Mouse (Mus musculus): ENCODE measurements around the gene Ppp1r32.

Ppp1r32 gene

DNA sequence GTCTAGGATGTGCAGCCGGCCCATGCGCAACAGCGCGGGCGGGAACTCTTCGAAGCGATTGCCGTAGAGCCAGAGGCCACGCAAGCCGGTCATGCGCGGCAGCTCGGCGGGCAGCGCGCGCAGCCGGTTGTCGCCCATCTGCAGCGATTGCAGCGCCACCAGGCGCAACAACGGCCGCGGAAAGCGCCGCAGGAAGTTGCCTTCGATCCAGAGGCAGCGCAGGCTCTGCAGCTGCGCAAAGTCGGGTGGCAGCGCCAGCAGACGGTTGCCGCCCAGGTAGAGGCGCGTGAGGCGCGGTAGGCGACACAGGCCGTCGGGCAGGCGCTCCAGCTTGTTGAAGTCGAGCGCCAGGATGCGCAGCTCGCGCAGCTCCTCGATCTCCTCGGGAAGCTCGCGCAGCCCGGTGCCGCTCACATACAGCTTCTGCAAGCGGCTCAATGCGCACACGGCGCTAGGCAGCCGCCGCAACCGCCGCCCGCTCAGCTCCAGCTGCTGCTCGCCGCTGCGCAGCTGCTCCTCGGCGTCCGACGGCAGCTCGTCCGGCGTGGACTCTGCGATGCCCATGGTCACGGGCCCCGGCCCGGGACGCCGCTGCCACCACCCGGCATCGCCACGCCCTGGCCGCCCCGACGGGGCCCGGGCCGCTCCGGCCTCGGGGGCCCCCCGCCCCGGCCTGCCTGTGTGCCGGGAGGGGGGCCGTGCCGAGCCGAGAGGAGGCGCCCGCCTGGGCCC, 25.8 kb downstream of the Ppp1r32 start, which contains the start of gene Lrrc10b:
Gene Lrrc10b (minus strand): TSS at position 722 of the 732 bp plus-strand sequence.
- DNase-seq: no peak

DNA sequence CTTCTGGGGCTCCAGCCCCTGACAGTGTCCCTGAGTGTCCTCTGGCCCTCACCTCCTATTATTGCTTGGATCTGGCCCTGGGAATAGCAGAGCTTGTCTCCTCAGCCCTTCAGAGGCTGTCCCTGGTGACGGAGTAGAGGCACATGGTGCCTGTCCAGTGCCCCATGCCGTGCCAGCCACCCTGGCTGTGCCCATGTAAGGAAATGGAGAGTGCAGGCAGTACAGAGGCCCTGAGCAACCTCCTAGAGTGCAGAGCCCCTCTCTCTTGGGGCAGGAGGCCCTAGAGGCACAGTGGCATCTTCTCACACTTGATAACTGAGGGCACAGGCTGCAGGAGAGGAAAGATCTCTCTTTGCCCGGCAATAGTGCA, 27.3 kb downstream of the Ppp1r32 start:
- no peak for DNase-seq

DNA sequence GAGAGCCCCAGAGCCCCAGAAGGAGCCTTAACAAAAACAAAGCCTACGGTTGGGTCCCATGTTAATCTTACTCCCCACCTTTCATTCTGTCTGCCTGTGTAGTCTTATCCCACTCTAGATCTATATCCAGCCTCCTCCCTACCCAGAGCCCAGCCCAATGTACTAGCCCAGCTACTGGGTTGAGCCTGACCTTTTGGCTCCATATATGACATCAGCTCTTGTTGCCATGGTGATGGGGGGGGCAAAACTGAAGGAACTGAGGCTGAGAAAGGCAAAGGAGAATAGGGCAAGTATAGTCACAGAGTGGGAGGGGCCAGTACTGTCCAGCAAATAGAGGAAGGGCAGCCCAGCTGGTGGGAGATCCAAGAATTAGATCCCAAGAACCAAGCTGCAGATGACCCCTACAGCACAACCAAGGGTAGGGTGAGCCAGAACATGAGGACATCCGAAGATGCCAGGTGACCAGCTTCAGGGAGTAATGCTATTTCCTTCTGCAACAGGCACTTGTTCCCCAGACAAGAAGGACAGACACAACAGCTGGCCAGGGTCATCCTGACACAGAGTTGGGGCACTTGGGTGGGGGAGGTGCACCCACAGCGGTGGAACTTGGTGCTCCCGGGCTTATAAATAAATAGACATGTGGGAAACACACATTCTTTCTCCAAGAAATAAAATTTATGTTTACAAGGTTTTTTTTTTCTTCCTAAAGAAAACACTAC, 27.9 kb downstream of the Ppp1r32 start:
- no peak for DNase-seq

DNA sequence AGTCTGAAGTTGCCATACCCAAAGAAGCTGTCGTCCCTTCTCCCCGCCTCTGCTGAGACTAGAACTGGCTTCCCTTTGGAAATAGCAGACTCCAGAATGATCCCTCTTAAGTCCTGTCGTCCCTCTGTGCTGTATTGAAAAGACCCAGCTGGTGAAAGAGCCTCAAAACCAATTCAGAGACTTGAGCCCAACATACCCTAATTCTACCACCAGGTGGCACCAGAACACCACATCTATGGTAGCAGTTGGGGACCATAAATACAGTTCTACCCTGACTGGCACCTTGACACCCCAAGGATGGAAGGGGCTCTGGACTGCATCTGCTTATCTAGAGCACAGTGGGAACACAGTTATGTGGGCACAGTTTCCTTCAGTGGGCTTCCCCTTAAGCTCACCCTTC, 33.0 kb downstream of the Ppp1r32 start:
- peak; percentile 78 for DNase-seq

DNA sequence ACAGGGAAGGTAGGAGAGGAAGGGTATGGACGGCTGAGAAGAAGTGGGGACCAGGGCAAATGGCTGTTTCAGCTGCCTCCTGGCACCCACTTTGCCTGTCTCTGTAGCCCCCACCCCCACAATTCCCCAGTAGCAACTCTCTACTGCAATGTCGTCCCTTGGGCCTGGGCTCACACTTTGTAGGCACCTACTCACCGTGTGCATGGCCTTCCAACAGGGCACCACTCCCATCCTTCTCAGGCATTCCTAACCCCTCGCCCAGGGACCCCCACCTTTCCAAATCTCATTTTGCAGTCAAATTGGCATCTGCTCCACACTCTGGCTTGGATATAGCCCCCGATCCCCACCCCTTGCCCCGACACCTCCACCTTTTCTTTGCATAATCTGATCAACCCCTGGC, 33.5 kb downstream of the Ppp1r32 start:
- no peak for DNase-seq

DNA sequence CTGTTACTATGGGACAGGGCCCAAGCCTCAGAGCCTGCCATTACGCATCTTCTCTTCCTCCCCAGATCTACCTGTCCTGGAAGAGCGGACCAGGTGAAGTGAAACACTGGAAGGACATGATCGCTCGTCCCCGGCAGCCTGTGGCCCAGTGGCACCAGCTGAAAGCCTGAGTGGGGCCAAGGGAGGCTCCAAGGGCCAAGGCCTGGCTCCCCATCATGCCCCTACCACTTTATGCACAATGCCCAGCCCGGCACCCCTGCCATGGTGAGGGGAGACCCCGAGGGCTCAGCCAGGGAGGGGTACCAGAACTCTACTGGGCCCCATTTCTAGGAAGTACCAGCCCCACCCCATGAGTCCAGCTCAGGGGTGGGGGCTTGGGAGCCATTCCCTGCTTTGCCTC, 34.5 kb downstream of the Ppp1r32 start:
- DNase-seq: no peak

DNA sequence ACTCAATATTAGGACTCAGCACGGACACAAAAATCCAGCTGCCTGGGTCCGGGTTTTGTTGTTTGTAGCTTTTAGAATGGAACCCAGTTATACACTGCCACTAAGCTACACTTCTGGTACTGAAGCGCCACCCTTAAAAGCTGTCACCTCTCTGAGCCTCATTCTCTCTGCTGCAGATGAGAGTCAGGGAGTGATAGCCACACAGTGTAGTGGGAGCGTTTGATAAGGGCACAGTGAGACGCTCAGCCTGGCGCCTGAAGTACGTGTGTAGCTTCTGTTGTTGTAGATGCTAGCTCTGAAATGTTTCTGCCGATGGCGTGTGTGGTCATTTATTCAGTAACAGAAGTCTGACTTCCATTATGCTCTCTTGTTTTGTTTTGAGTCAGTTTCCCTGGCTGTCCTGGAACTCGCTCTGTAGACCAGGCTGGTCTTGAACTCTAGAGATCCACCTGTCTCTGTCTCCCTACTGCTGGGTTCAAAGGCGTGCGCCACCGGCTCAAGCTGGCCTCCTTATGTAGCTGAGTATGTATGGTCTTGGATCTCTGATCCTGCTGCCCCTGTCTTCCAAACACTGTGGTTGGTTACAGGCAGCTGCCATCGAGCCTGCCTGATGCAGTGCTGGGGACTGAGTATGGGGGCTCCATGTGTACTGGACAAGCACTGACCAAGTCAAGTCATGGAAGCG, 37.9 kb downstream of the Ppp1r32 start:
- no peak for DNase-seq

DNA sequence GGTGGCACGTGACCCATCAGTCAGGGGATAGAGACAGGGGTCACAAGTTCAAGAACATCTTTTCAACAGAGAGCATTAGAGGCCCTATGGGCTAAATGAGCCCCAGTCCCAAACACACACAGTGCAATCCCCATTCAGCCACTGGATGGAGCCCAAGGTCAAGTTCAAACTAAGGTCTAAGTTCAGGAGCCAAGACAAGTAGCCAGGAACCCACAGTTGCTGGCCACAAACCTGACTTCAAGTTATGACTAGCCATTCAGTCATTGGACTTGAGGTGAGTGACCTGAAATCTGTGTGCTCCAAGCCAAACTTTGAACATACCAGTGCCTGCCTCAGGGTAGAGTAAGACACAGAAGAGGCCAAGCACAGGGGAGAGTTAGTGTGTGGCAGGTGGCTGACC, 45.2 kb downstream of the Ppp1r32 start:
- DNase-seq: peak; percentile 35

DNA sequence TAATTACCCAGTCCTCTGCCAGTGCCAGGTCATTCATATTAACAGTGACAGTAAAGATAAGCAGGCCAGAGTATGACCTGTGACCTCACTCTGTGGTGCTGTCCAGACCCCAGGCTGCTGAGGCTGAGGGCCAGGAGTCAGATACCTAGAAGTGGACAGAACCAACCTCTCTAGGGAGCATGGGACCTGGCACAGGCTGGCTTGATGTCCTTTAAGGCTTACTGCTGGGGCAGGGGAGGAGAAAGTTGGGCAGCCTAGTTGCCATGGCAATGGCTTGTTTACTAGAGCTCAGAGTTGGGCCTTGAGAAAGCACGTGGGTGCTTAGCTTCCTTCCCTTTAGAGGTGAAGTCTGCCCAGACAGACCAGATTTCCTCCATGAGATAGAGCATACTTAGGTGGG, 46.0 kb downstream of the Ppp1r32 start:
- peak; percentile 36 for DNase-seq

DNA sequence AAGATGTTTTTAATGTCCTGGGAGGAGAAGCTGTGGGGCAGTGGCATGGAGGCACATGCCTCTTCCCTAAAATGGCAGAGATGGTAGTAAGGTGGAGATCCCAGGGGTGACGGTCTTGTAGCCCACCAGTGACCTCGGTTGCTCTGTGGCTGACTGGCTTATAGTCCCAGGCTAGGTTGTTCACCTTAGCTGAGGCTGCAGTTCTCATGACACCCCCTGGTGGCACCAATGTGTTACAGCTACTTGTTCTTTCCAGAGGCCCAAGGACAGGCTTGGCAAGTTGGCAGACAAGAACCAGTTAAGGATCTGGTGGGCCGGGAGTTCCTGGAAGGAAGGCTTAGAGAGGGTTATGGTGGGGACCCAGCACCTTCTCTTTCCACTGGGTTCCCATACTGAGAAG, 46.8 kb downstream of the Ppp1r32 start:
- peak; percentile 91 for DNase-seq

DNA sequence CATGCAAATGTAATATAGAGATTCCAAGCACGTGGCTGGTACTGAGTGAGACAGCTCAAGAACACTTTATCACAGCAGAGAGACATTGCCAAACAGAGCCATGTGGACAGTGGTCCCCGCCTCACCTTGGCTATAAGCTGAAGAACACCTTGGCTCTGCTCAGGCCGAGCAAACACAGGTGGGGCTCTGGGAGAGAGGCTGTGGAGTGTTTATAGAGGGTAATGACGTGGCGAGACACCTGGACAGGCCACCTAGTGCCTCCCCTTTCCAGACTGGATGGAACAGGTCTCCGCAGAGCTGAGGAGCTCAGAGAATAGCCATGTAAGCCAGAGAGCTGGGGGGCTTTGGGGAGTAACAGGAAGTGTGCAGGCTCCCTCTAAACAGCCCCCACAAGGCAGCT, 47.8 kb downstream of the Ppp1r32 start:
- peak; percentile 37 for DNase-seq

DNA sequence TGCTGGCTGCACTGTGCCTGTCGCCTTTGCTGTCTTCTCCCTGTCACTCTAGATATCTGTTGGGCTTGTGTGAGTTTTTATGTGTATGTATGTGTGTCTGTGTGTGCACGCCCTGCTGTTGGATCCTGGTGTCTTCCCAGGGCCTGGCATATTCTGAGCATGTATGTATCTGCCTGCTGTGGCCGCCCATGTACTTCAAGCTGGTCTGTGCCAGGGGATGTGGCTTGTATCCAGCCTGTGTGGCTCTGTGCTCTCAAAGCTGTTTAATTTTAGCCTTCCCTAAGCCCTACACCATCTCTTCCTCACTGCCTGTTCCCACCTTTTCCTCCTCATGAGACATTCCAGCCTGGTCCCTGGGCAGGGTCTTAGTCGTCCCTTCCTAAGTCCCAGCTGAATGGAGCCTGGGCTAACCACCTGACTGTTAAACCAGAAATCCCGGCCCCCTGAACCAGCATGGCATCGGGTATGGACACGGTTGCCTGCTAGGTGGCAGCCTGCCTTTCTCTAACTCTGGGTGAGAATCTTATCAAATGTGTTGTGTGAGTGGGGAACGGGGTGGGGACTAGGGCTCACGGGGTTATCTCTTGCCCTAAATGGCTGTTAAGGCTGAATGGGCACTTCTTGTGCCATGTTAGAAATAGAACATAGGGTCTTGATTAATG, 48.7 kb downstream of the Ppp1r32 start:
- peak; percentile 66 for DNase-seq

DNA sequence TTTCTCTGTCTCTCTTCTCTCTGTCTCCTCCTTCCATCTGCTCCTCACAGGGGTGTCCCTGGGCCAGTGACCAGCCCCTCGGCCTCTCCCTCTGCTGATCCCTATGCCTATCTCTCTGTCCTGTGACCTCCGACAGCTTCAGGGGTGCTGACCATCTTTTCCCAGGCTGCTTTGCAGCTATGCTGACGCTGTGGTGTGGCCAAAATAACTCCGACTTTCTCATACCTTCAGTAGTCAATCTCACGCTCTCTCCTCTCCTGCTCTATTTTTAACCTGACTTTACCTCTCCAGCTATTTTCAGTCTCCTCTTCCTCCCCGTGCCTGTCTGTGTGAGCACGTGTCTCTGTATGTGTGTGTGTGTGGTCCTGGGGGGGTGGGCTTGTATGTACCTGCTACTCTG, 49.5 kb downstream of the Ppp1r32 start:
- no peak for DNase-seq

DNA sequence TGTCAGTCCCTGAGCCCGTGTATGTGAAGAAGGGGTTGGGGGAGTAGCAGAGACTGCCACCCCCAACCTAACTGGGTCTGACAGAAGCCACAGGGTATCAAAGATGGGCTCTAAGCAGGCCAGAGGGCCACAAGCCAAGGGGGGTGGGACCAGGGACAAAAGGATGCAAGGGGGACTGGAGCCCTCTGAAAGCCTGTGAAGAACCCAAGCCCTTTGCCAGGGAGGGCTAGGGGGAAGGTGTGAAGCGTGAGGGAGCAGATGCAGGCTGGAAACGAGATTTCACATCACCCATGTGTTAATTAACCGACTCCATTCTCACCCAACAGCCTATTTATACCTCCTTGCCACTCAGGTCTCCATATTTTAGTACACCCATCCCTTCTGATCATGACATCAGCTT, 50.9 kb downstream of the Ppp1r32 start:
- peak; percentile 35 for DNase-seq

DNA sequence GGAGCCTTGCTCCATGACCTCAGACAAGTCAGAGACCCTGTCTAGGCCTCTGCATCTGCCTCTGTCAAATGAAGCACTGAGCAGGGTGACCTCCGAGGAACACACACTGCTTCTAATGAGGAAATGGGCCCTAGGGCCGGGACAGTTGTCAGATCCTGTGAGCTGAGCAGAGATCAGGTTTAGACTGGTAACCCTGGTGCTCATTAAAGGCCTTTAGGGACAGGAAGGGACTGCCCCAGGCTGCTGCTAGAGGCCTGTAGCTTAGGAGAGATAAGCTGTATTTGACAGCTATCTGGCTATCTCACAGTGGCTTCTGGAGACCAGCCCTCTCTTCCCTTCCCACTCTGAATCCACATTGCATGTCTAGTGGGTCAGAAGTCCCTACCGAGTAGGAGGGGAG, 51.3 kb downstream of the Ppp1r32 start:
- DNase-seq: peak; percentile 13

DNA sequence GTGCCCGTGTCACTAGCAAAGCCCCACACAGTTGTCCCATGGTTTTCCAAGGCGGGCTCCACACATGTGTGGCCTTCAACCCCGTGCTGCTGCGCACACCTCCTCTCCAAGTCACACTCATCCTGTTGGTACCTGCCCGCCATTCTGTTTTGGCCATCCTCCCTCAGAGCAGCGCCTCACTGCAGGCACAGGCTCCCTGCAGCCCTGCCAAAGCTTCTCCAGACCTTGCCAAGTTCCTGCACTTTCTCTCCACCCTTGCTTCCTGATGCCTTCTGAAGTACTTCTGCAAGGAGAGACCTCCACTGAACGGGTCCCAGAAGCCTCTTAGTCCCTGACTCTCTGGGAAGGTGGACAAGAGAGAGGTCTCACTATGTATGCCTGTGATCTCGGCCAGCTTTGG, 53.4 kb downstream of the Ppp1r32 start:
- peak; percentile 67 for DNase-seq

DNA sequence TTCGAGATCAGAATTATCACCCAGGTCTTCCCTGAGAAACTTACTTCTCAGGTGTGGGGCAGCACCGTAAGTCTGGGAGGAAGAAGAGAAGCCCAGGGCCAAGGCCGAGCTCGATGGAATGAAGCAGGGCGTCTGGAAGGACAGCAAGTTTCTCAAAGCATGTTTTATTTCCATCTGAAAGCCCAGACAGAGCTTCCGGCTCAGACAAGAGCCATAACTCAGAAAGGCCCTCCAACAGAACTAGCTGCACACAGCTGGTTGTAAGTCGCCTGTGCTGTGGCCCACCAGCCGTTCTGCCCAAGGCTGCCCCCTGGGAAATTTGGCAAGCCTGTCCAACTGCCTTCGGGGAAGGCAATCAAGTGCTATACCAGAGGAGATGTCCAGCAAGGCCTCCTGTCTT, 55.3 kb downstream of the Ppp1r32 start:
- DNase-seq: no peak

DNA sequence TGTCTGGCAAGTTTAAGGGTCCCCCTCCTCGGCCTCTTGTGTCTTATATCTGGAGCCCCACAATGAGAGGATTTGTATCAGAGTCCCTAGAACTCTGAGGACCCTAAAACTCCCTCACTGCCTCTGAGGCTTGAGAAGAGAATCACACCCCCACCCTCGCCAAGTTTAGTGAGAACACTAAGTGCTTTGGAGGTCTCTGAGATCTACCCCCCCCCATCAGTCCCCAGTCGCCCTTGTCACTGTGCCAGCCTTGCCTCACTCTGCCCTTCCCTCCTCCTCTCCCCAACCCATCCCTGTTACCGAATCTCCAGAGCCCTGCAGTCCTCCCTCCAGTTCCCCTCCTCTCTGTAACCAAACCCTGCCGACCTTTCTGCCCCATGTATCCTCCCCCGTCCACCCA, 55.9 kb downstream of the Ppp1r32 start:
- DNase-seq: no peak

DNA sequence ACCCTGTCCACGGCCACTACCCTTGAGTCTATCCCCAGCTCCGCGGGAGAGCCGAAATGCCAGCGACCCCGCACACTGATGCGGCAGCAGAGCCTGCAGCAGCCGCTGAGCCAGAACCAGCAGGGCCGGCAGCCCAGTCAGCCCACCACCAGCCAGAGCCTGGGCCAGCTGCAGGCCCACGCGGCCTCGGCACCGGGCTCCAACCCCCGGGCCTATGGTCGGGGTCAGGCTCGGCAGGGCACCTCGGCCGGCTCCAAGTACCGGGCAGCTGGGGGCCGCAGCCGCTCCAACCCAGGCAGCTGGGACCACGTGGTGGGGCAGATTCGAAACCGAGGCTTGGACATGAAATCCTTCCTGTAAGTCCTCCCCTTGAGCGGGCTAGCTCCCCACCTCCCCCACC, 56.4 kb downstream of the Ppp1r32 start:
- no peak for DNase-seq

DNA sequence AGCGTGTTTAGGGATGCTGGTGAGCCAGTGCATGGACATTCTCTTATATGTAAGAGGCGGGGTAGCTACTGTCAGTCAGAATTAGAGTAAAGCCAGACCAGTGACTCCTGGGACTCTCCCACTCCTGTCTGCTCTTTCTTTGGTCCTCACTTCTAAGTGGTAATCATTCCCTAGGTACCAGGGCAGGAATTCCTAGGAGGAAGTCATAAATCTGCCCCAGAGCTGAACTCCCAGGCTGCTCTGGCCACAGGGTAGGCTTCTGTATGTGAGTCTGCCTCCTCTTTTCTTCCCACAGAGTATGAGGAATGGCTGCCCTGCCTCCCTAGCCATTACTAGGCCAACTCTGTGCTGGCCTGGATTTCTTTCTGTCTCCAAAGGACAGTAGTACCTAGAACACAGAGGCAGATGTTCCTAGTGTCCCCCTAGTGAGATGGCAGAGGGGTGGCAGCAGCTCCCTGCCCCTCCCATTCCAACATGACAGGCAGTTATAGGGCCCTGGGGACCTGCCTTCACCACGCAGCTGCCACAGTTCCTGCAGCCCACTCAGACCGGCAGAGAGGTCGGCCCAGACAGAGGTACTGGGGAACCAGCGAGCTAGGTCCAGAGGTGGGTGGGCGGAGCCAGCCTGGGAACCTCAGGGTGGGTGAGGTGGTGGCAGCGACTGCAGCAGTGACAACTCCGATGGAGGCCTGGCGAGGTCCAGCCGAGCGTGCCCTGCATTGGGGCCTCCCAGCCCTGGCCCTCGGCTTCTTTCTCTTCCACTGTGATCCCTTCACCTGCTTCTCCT, 57.1 kb downstream of the Ppp1r32 start:
- no peak for DNase-seq

DNA sequence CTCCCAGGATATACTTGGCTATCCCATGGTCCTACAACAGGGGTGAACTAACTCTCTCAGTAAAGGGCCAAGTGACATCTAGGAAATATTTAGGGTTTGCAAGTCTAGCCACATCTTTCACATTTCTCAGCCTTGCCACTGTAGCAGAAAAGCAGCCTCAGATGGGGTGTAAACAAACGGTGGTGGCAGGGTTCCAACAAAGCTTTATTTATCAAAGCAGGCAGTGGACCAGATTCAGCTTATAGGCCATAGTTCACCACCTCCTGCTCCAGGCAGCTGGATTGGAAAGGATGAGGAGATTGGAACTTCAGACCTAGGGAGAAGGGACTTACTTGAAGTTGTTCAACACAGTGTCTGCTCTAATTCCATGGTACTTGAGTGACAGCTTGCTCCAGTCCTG, 58.0 kb downstream of the Ppp1r32 start:
- DNase-seq: no peak

All from cerebellum, adult 9-10 months (tissue).